Mouse (Mus musculus) cerebellum, adult 2 months (tissue): ENCODE data around the gene Mipep.

Source experiments
- CTCF ChIP-seq: fragments of 200-500 bp; IDR thresholded peaks from 2 replicates; pipeline ENCODE4 v1.5.1; 2011; ENCODE audit warnings: low read depth, mild to moderate bottlenecking, control low read depth, low read length, moderate library complexity, borderline replicate concordance; ENCODE audit not compliant: insufficient read depth
- POLR2A ChIP-seq: fragments of 200-500 bp; IDR thresholded peaks from 2 replicates; pipeline ENCODE4 v1.6.1; 2011; ENCODE audit warnings: low read length, control low read depth, borderline replicate concordance; ENCODE audit not compliant: insufficient read depth

DNA sequence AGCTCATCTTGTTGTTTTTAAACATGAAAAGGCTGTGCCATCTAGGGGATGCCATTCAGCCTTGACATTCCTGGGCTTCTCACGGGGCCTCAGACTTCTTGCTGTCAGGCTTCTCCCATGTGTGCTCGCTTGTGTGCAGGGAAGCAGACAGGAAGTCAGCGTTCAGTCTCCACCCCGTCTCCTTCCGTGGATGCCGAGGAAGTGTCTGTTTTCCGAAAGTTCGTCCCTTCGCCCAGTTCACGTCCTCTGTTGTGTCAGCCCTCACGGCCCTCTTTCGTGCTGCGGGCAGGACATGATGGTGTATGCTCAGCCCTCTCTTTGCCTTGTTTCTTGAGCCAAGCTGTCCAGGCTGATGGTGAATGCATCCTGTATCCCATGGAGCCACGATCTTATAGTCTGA, 65.7 kb downstream of the Mipep start:
- TF ChIP-seq CTCF: no peak
- TF ChIP-seq POLR2A: no peak
